Mouse (Mus musculus): ENCODE results near the gene Hist1h1e. TPM values are rescaled to one million over a fixed set of nuclear protein-coding genes. Genes with fewer than 3 reads are reported as not detected.
A peak's percentile ranks its signal among the peaks of the same experiment; 100 is the strongest.
"Not testable (repeated sequence)": the region's sequence is repeated elsewhere in the genome, so short reads cannot be mapped to it uniquely, and the experiment has no call there.

The Hist1h1e gene
- total RNA-seq (2012; rRNA removed) = 486 and 504 TPM in 2 replicates
- total RNA-seq (2014; rRNA removed) = 12.2 and 18.3 TPM in 2 replicates
- polyA plus RNA-seq (2012; ENCODE audit: insufficient read length, low read depth) = 1.5 and 1.9 TPM in 2 replicates

GRCm38 (mm10) chr13:23622175-23622671, at the start of gene Hist1h1e:
Gene Hist1h1e, minus strand, starts transcription at chr13:23622558.
- dilution Hi-C loops (cut with MboI; ENCODE audit: extremely low pct_ligation_motif_present, extremely low pct_unique_long_range_greater_than_20kb, low sequenced_read_pairs); H3K79me2 ChIP-seq (replicated peaks; ENCODE audit: control insufficient read depth, extremely low read depth, insufficient read depth, poor library complexity, severe bottlenecking); H3K36me3 ChIP-seq (replicated peaks in 1 of 2; ENCODE audit: control insufficient read depth in 1 of 2, insufficient read depth in 1 of 2, low read length in 1 of 2); in situ Hi-C loops (cut with MboI; ENCODE audit: low pct_ligation_motif_present, low pct_unique_long_range_greater_than_20kb, low sequenced_read_pairs); H3K27me3 ChIP-seq (replicated peaks); H3K9me3 ChIP-seq (replicated peaks; ENCODE audit: low read length): not testable (repeated sequence)
- Histone ChIP-seq H3K4me3 (replicated peaks in 1 of 3; ENCODE audit: low read depth in 2 of 3, low read length in 2 of 3, poor library complexity in 1 of 3) (peak within 1 kb of the TSS; percentile 50 to 61 (median 55)), H3K4me1 (ENCODE audit: control insufficient read depth in 1 of 2, insufficient read depth in 2 of 2) (peaks cover 0 to 12% of the 10 kb centered on the region in 2 experiments; a peak in 3 of 4 replicates), H3K4me2 (ENCODE audit: insufficient read depth, low read depth, poor library complexity, severe bottlenecking) (peak within 1 kb of the TSS; percentile 59), H3K27ac (ENCODE audit: insufficient read depth, low read depth) (peak within 1 kb of the TSS; percentile 98), H3K9ac (ENCODE audit: insufficient read depth, low read depth) (peak within 1 kb of the TSS; percentile 69)
- peak; percentile 81 for DNase-seq (ENCODE audit: extremely low read depth)
- TF ChIP-seq RCOR1 (conservative IDR thresholded peaks at IDR 0.05; ENCODE audit: low read depth, low read length) (peak; percentile 89; the same call in 1 of the 2 replicates), POLR2A (IDR thresholded peaks at IDR 0.05; ENCODE audit: low read depth, low read length) (peak; percentile 93), KAT2A (IDR thresholded peaks at IDR 0.05; ENCODE audit: insufficient replicate concordance, low read length) (peak; percentile 67; the same call in 1 of the 2 replicates), SIN3A (IDR thresholded peaks at IDR 0.05; ENCODE audit: low read length) (peak; percentile 74; the same call in 1 of the 2 replicates), NELFE (IDR thresholded peaks at IDR 0.05; ENCODE audit: low read depth, low read length) (peak; percentile 100), TBP (conservative IDR thresholded peaks at IDR 0.05; ENCODE audit: low read depth, low read length) (peak; percentile 98), TCF12 (IDR thresholded peaks at IDR 0.05; ENCODE audit: low read depth, low read length) (peak; percentile 99), POLR2AphosphoS2 (IDR thresholded peaks at IDR 0.05; ENCODE audit: low read depth, low read length) (peak; percentile 91), USF2 (conservative IDR thresholded peaks at IDR 0.05; ENCODE audit: low read depth, low read length) (peak; percentile 50; the same call in 1 of the 2 replicates), ELF1 (IDR thresholded peaks at IDR 0.05; ENCODE audit: low read depth, low read length) (peak; percentile 72; the same call in 1 of the 2 replicates), NRF1 (IDR thresholded peaks at IDR 0.05; ENCODE audit: low read depth, low read length) (peak; percentile 41), ETS1 (conservative IDR thresholded peaks at IDR 0.05; ENCODE audit: low read depth, low read length) (peak; percentile 44; the same call in 1 of the 2 replicates), UBTF (IDR thresholded peaks at IDR 0.05; ENCODE audit: low read depth, low read length) (peak; percentile 99), MEF2A (IDR thresholded peaks at IDR 0.05; ENCODE audit: borderline replicate concordance, low read depth, low read length) (peak; percentile 60), IRF4 (IDR thresholded peaks at IDR 0.05; ENCODE audit: low read depth, low read length) (peak; percentile 45; the same call in 1 of the 2 replicates), HCFC1 (IDR thresholded peaks at IDR 0.05; ENCODE audit: low read depth, low read length) (peak; percentile 69), BHLHE40 (IDR thresholded peaks at IDR 0.05; ENCODE audit: low read depth, low read length) (peak; percentile 37; the same call in 1 of the 2 replicates), MAZ (IDR thresholded peaks at IDR 0.05; ENCODE audit: low read depth, low read length) (peak; percentile 85), ZMIZ1 (IDR thresholded peaks at IDR 0.05; ENCODE audit: low read depth, low read length) (peak; percentile 100), MXI1 (IDR thresholded peaks at IDR 0.05; ENCODE audit: low read depth, low read length) (peak; percentile 83), MAX (IDR thresholded peaks at IDR 0.05; ENCODE audit: low read length) (peak; percentile 53; the same call in 1 of the 2 replicates)
